Mouse (Mus musculus): ENCODE data around the gene Cdh23. TPM values are rescaled to one million over a fixed set of nuclear protein-coding genes. Genes with fewer than 3 reads are reported as not detected.
A peak's percentile ranks its signal among the peaks of the same experiment; 100 is the strongest.

The Cdh23 gene
- polyA plus RNA-seq, 1 experiment from 2014 or later: 2.0 TPM

DNA sequence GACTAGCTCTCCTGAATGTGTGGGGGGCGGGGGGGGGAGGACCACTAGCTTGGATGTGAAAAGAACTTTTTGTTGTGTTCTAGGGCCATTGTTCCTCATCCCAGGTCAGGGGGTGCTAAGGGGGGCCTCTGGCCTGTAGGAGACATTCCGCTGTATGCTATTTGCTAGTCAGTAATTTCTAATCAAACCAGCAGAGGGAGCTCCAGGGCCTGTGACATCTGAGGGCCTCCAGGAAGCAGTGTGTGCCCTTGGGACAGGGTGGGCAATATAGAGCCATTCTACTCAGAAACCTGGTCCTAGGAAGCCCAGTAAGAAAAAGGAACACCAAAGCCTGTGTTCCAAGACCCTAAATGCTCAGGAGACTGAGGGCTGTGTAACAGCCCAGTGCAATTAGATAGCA lies 164.9 kb downstream of the Cdh23 start:
- WGBS: 10% methylated on average over 2 of the region's 2 CpGs
- ATAC-seq: peak; percentile 54
- no peak overlapping the region for H3K4me2 ChIP-seq (ENCODE audit: low read length)

GRCm38 (mm10) chr10:60530633-60531032 lies 165.7 kb downstream of the Cdh23 start:
- WGBS: 72% methylated on average over 10 of the region's 10 CpGs
- H3K9ac ChIP-seq (ENCODE audit: low read length): no peak overlapping the region
- no peaks in the 10 kb centered on the region; the same call in 1 of the 2 replicates for H3K27me3 ChIP-seq (replicated peaks; ENCODE audit: control insufficient read depth, insufficient read depth, low read length)
- no peak overlapping the region for H3K4me2 ChIP-seq (ENCODE audit: low read length)
- DNase-seq (ENCODE audit: low spot score): no peak
- H3K36me3 ChIP-seq (ENCODE audit: control insufficient read depth, insufficient read depth, low read length): no peaks in the 10 kb centered on the region
- no peaks in the 10 kb centered on the region for H3K9me3 ChIP-seq (replicated peaks; ENCODE audit: control insufficient read depth, low read length)
- H3K4me3 ChIP-seq (ENCODE audit: low read depth, low read length): no peak overlapping the region
- H3K4me1 ChIP-seq (ENCODE audit: control insufficient read depth, insufficient read depth, low read length): no peaks in the 10 kb centered on the region
- H3K27ac ChIP-seq (ENCODE audit: low read depth, low read length): no peak overlapping the region
- ATAC-seq: no peak

More for the DNA sequence above, 164.9 kb downstream of the Cdh23 start:
- Histone ChIP-seq H3K9ac (ENCODE audit: low read length) (no peak overlapping the region), H3K4me1 (ENCODE audit: control insufficient read depth, insufficient read depth, low read length) (no peaks in the 10 kb centered on the region), H3K9me3 (replicated peaks; ENCODE audit: control insufficient read depth, low read length) (no peaks in the 10 kb centered on the region), H3K36me3 (ENCODE audit: control insufficient read depth, insufficient read depth, low read length) (no peaks in the 10 kb centered on the region), H3K27ac (ENCODE audit: low read depth, low read length) (no peak overlapping the region), H3K4me3 (ENCODE audit: low read depth, low read length) (no peak overlapping the region), H3K27me3 (replicated peaks; ENCODE audit: control insufficient read depth, insufficient read depth, low read length) (no peaks in the 10 kb centered on the region; the same call in 1 of the 2 replicates)
- peak; percentile 84 for DNase-seq (ENCODE audit: low spot score)

DNA sequence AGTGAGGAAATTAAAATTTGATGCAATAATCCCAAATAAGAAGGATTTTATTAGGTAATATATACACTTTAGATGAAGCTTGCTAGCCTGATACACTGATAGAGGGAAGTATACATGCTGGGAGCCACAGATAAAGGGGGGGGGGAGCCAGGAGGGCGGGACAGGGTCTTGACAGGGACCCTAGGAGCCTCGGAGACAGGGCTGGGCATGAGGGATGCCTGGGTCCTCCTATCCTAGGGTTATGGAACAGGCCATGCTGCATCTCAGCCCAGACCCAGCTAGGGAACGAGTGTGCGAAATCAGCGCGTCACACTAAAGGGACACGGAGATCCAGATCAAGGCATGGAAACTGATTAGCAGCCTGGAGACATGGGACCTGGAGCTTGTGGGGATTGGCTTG lies 168.3 kb downstream of the Cdh23 start:
- no peak overlapping the region for H3K4me2 ChIP-seq (ENCODE audit: low read length)
- H3K27ac ChIP-seq (ENCODE audit: low read depth, low read length): no peak overlapping the region
- ATAC-seq (no peak), DNase-seq (ENCODE audit: low spot score) (no peak)
- no peaks in the 10 kb centered on the region for H3K27me3 ChIP-seq (replicated peaks; ENCODE audit: control insufficient read depth, insufficient read depth, low read length)
- whole genome bisulfite sequencing: 88% methylated on average over 7 of the region's 7 CpGs
- no peaks in the 10 kb centered on the region for H3K9me3 ChIP-seq (replicated peaks; ENCODE audit: control insufficient read depth, low read length)
- H3K4me3 ChIP-seq (ENCODE audit: low read depth, low read length): no peak overlapping the region
- H3K4me1 ChIP-seq (ENCODE audit: control insufficient read depth, insufficient read depth, low read length): no peaks in the 10 kb centered on the region
- no peak overlapping the region for H3K9ac ChIP-seq (ENCODE audit: low read length)
- no peaks in the 10 kb centered on the region for H3K36me3 ChIP-seq (ENCODE audit: control insufficient read depth, insufficient read depth, low read length)

GRCm38 (mm10) chr10:60525081-60525480 lies 171.2 kb downstream of the Cdh23 start:
- DNase-seq (ENCODE audit: low spot score) (no peak), ATAC-seq (no peak)
- H3K4me3 ChIP-seq (ENCODE audit: low read depth, low read length): no peak overlapping the region
- H3K36me3 ChIP-seq (ENCODE audit: control insufficient read depth, insufficient read depth, low read length): no peaks in the 10 kb centered on the region
- H3K9me3 ChIP-seq (replicated peaks; ENCODE audit: control insufficient read depth, low read length): no peaks in the 10 kb centered on the region
- no peak overlapping the region for H3K27ac ChIP-seq (ENCODE audit: low read depth, low read length)
- H3K4me2 ChIP-seq (ENCODE audit: low read length): no peak overlapping the region
- WGBS: 79% methylated on average over 8 of the region's 8 CpGs
- H3K9ac ChIP-seq (ENCODE audit: low read length): no peak overlapping the region
- H3K4me1 ChIP-seq (ENCODE audit: control insufficient read depth, insufficient read depth, low read length): no peaks in the 10 kb centered on the region
- no peaks in the 10 kb centered on the region for H3K27me3 ChIP-seq (replicated peaks; ENCODE audit: control insufficient read depth, insufficient read depth, low read length)

DNA sequence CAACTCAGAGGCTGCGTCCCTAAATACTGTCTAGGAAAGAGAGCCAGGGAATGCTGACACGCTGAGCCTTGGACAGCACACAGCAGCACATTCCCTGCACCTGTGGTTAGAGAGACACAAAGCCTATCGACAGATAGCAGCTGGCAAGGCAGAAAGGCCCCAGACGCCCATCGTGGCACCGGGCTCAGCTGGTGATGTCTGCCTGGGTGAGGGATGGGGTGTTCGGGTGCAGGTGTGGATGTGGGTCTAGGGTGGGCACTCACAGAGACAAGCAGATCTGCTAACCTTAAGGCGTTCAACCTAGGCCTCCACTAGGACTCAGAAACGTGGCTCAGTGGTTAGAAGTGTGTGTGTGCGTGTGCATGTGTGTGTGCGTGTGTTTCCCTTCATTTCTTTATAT lies 180.0 kb downstream of the Cdh23 start:
- Histone ChIP-seq H3K9ac (ENCODE audit: low read length) (no peak overlapping the region), H3K4me1 (ENCODE audit: control insufficient read depth, insufficient read depth, low read length) (no peaks in the 10 kb centered on the region), H3K27me3 (replicated peaks; ENCODE audit: control insufficient read depth, insufficient read depth, low read length) (no peaks in the 10 kb centered on the region), H3K9me3 (replicated peaks; ENCODE audit: control insufficient read depth, low read length) (no peaks in the 10 kb centered on the region), H3K4me3 (ENCODE audit: low read depth, low read length) (no peak overlapping the region), H3K4me2 (ENCODE audit: low read length) (no peak overlapping the region), H3K27ac (ENCODE audit: low read depth, low read length) (no peak overlapping the region), H3K36me3 (ENCODE audit: control insufficient read depth, insufficient read depth, low read length) (no peaks in the 10 kb centered on the region)
- 82% methylated on average over 11 of the region's 11 CpGs for WGBS
- DNase-seq (ENCODE audit: low spot score) (no peak), ATAC-seq (no peak)

DNA sequence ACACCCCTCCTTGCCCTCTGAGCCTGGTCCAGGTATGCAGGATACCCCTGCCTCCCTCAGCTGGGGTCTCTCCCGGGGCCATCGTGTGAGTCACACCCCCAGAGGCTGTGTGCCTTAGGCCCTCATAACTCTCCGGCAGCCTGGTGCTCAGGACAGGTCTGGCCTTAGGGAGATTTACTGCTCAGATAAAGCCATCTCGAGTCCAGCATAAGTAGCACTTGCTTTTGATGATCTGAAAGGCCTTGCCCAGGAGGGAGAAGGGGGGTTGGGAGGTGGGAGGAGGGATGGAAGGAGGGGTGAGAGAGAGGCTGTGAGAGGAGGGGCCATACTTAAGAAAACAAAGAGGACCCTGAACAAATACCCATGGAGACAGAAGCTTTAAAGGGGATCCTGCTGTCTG lies 197.8 kb downstream of the Cdh23 start:
- Histone ChIP-seq H3K4me3 (ENCODE audit: low read depth, low read length) (no peak overlapping the region), H3K27ac (ENCODE audit: low read depth, low read length) (no peak overlapping the region), H3K9me3 (replicated peaks; ENCODE audit: control insufficient read depth, low read length) (no peaks in the 10 kb centered on the region), H3K9ac (ENCODE audit: low read length) (no peak overlapping the region), H3K4me1 (ENCODE audit: control insufficient read depth, insufficient read depth, low read length) (no peaks in the 10 kb centered on the region), H3K27me3 (replicated peaks; ENCODE audit: control insufficient read depth, insufficient read depth, low read length) (no peaks in the 10 kb centered on the region), H3K36me3 (ENCODE audit: control insufficient read depth, insufficient read depth, low read length) (no peaks in the 10 kb centered on the region), H3K4me2 (ENCODE audit: low read length) (no peak overlapping the region)
- ATAC-seq (no peak), DNase-seq (ENCODE audit: low spot score) (no peak)
- 20% methylated on average over 4 of the region's 4 CpGs for WGBS

DNA sequence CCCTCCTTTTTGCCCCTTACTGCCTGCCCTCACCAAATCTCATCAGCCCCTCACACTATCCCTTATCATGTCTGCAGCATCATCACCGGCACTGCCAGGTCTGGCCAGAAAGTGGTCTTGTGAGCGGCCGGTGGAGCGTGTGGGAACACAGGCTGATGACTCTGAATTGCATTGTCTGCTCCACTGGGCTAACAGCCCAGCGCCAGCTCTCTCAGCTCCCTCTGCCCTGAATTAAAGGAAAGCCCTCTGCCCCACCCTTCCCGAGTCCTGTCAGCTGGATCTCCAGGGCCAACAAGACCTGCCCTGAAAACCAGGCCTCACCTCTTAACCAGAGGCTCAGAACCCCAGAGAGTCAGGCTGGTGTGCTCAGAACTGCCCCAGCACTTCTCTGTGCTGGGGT lies 201.2 kb downstream of the Cdh23 start:
- Histone ChIP-seq H3K4me3 (ENCODE audit: low read depth, low read length) (no peak overlapping the region), H3K27ac (ENCODE audit: low read depth, low read length) (no peak overlapping the region), H3K27me3 (replicated peaks; ENCODE audit: control insufficient read depth, insufficient read depth, low read length) (no peaks in the 10 kb centered on the region), H3K9ac (ENCODE audit: low read length) (no peak overlapping the region), H3K36me3 (ENCODE audit: control insufficient read depth, insufficient read depth, low read length) (no peaks in the 10 kb centered on the region), H3K4me1 (ENCODE audit: control insufficient read depth, insufficient read depth, low read length) (no peaks in the 10 kb centered on the region; the same call in 1 of the 2 replicates), H3K4me2 (ENCODE audit: low read length) (no peak overlapping the region), H3K9me3 (replicated peaks; ENCODE audit: control insufficient read depth, low read length) (no peaks in the 10 kb centered on the region)
- DNase-seq (ENCODE audit: low spot score) (peak; percentile 52), ATAC-seq (no peak)
- 2% methylated on average over 6 of the region's 6 CpGs for WGBS

GRCm38 (mm10) chr10:60491538-60491937 lies 204.8 kb downstream of the Cdh23 start:
- H3K4me3 ChIP-seq (ENCODE audit: low read depth, low read length): no peak overlapping the region
- ATAC-seq (no peak; the same call in 1 of the 2 replicates), DNase-seq (ENCODE audit: low spot score) (peak; percentile 35)
- H3K27me3 ChIP-seq (replicated peaks; ENCODE audit: control insufficient read depth, insufficient read depth, low read length): no peaks in the 10 kb centered on the region
- no peaks in the 10 kb centered on the region for H3K9me3 ChIP-seq (replicated peaks; ENCODE audit: control insufficient read depth, low read length)
- no peak overlapping the region for H3K9ac ChIP-seq (ENCODE audit: low read length)
- H3K4me1 ChIP-seq (ENCODE audit: control insufficient read depth, insufficient read depth, low read length): no peaks in the 10 kb centered on the region; the same call in 1 of the 2 replicates
- 51% methylated on average over 2 of the region's 2 CpGs for WGBS
- no peaks in the 10 kb centered on the region for H3K36me3 ChIP-seq (ENCODE audit: control insufficient read depth, insufficient read depth, low read length)
- no peak overlapping the region for H3K4me2 ChIP-seq (ENCODE audit: low read length)
- no peak overlapping the region for H3K27ac ChIP-seq (ENCODE audit: low read depth, low read length)

- no peaks in the 10 kb centered on the region; the same call in 1 of the 2 replicates for H3K9me3 ChIP-seq (replicated peaks; ENCODE audit: control insufficient read depth, low read length)
- WGBS: 94% methylated on average over 6 of the region's 6 CpGs
- ATAC-seq (no peak), DNase-seq (ENCODE audit: low spot score) (no peak)
- H3K27me3 ChIP-seq (replicated peaks; ENCODE audit: control insufficient read depth, insufficient read depth, low read length): no peaks in the 10 kb centered on the region
- H3K4me2 ChIP-seq (ENCODE audit: low read length): no peak overlapping the region
- no peak overlapping the region for H3K27ac ChIP-seq (ENCODE audit: low read depth, low read length)
- H3K9ac ChIP-seq (ENCODE audit: low read length): no peak overlapping the region
- H3K4me1 ChIP-seq (ENCODE audit: control insufficient read depth, insufficient read depth, low read length): no peaks in the 10 kb centered on the region
- no peaks in the 10 kb centered on the region for H3K36me3 ChIP-seq (ENCODE audit: control insufficient read depth, insufficient read depth, low read length)
- no peak overlapping the region for H3K4me3 ChIP-seq (ENCODE audit: low read depth, low read length)
Observed at GRCm38 (mm10) chr10:60481381-60481780, 214.9 kb downstream of the Cdh23 start.
